Mouse (Mus musculus) CH12.LX (cell line): ENCODE results near the gene Ube2c. TPM values are rescaled to one million over a fixed set of nuclear protein-coding genes. Genes with fewer than 3 reads are reported as not detected.

Source experiments
- DNase-seq: peaks from one replicate; pipeline ENCODE4 v3.0.0-alpha.2; 2013; ENCODE audit errors: extremely low read depth
- H3K27ac ChIP-seq: 2 replicates; pipeline ENCODE4 v1.5.1; 2012; ENCODE audit warnings: low read depth, mild to moderate bottlenecking, control low read depth, moderate library complexity; ENCODE audit not compliant: insufficient read depth
- H3K27me3 ChIP-seq: replicated peaks from 2 replicates; pipeline ENCODE3; 2012; ENCODE audit warnings: inconsistent platforms
- H3K36me3 ChIP-seq, 2 experiments: replicated peaks in 1 of 2; 2 replicates each; pipeline versions ENCODE3 to v1.6.1; 2012; ENCODE audit warnings: inconsistent platforms in 1 of 2, low read length in 1 of 2, mild to moderate bottlenecking in 1 of 2, mixed read lengths in 1 of 2, moderate library complexity in 1 of 2; ENCODE audit not compliant: control insufficient read depth in 1 of 2, insufficient read depth in 1 of 2
- H3K4me1 ChIP-seq, 2 experiments: 2 replicates each; pipeline ENCODE4 v1.6.1; 2012; ENCODE audit warnings: inconsistent platforms in 1 of 2, moderate library complexity in 1 of 2; ENCODE audit not compliant: insufficient read depth in 2 of 2, control insufficient read depth in 1 of 2
- H3K4me2 ChIP-seq: 2 replicates; pipeline ENCODE4 v1.6.1; 2012; ENCODE audit warnings: low read depth, mild to moderate bottlenecking, control low read depth; ENCODE audit not compliant: poor library complexity, insufficient read depth, severe bottlenecking
- H3K4me3 ChIP-seq, 3 experiments: fragments of 150-350 bp in 1 of 3; sonication (generic) in 1 of 3; replicated peaks in 1 of 3; 2 replicates each; pipeline versions ENCODE3 to v1.5.1; 2011 to 2012; ENCODE audit warnings: low read depth in 2 of 3, low read length in 2 of 3, mild to moderate bottlenecking in 2 of 3, moderate library complexity in 2 of 3, control low read depth in 1 of 3, improper control_type of control experiment in 1 of 3, inconsistent platforms in 1 of 3, mixed read lengths in 1 of 3; ENCODE audit not compliant: poor library complexity in 1 of 3
- H3K79me2 ChIP-seq: replicated peaks from 2 replicates; pipeline ENCODE4 v1.6.1; 2012; ENCODE audit warnings: mild to moderate bottlenecking, moderate library complexity; ENCODE audit not compliant: control insufficient read depth, poor library complexity, insufficient read depth, severe bottlenecking; ENCODE audit errors: extremely low read depth
- H3K9ac ChIP-seq: 2 replicates; pipeline ENCODE4 v1.6.1; 2012; ENCODE audit warnings: low read depth, mild to moderate bottlenecking, control low read depth, moderate library complexity; ENCODE audit not compliant: insufficient read depth
- H3K9me3 ChIP-seq: replicated peaks from 2 replicates; pipeline ENCODE3; 2012; ENCODE audit warnings: low read length, inconsistent platforms, mixed read lengths
- CHD1 ChIP-seq: IDR thresholded peaks from 2 replicates; pipeline ENCODE4 v1.6.1; 2012; ENCODE audit warnings: low read depth, low read length, improper control_type of control experiment, inconsistent platforms
- ELF1 ChIP-seq: IDR thresholded peaks from 2 replicates; pipeline ENCODE4 v1.6.1; 2014; ENCODE audit warnings: low read depth, mild to moderate bottlenecking, inconsistent platforms, low read length, improper control_type of control experiment
- IRF4 ChIP-seq: IDR thresholded peaks from 2 replicates; pipeline ENCODE4 v1.6.1; 2014; ENCODE audit warnings: low read depth, mild to moderate bottlenecking, inconsistent platforms, low read length, improper control_type of control experiment
- JUN ChIP-seq: IDR thresholded peaks from 2 replicates; pipeline ENCODE4 v1.6.1; 2011; ENCODE audit warnings: low read depth, mild to moderate bottlenecking, low read length, improper control_type of control experiment, moderate library complexity; ENCODE audit not compliant: insufficient read depth
- KAT2A ChIP-seq: IDR thresholded peaks from 2 replicates; pipeline ENCODE4 v1.6.1; 2012; ENCODE audit warnings: low read length, improper control_type of control experiment, inconsistent platforms; ENCODE audit not compliant: insufficient replicate concordance
- MAFK ChIP-seq: IDR thresholded peaks from 2 replicates; pipeline ENCODE4 v1.6.1; 2011; ENCODE audit warnings: low read length, improper control_type of control experiment; ENCODE audit not compliant: insufficient replicate concordance
- MAX ChIP-seq: IDR thresholded peaks from 2 replicates; pipeline ENCODE4 v1.6.1; 2011; ENCODE audit warnings: low read length, improper control_type of control experiment
- MAZ ChIP-seq: IDR thresholded peaks from 2 replicates; pipeline ENCODE4 v1.6.1; 2012; ENCODE audit warnings: low read depth, mild to moderate bottlenecking, inconsistent platforms, low read length, improper control_type of control experiment, moderate library complexity
- MEF2A ChIP-seq: IDR thresholded peaks from 2 replicates; pipeline ENCODE4 v1.6.1; 2014; ENCODE audit warnings: low read depth, mild to moderate bottlenecking, inconsistent platforms, low read length, improper control_type of control experiment, borderline replicate concordance
- MXI1 ChIP-seq: IDR thresholded peaks from 2 replicates; pipeline ENCODE4 v1.6.1; 2011; ENCODE audit warnings: mild to moderate bottlenecking, low read depth, low read length, improper control_type of control experiment
- MYC ChIP-seq: IDR thresholded peaks from 2 replicates; pipeline ENCODE4 v1.6.1; 2011; ENCODE audit warnings: low read depth, mild to moderate bottlenecking, improper control_type of control experiment, low read length
- NELFE ChIP-seq: IDR thresholded peaks from 2 replicates; pipeline ENCODE4 v1.6.1; 2011; ENCODE audit warnings: low read depth, low read length, improper control_type of control experiment
- NRF1 ChIP-seq: IDR thresholded peaks from 2 replicates; pipeline ENCODE4 v1.6.1; 2014; ENCODE audit warnings: low read depth, mild to moderate bottlenecking, inconsistent platforms, low read length, improper control_type of control experiment, moderate library complexity
- POLR2A ChIP-seq: IDR thresholded peaks from 2 replicates; pipeline ENCODE4 v1.6.1; 2011; ENCODE audit warnings: low read depth, mild to moderate bottlenecking, improper control_type of control experiment, low read length
- POLR2AphosphoS2 ChIP-seq: IDR thresholded peaks from 2 replicates; pipeline ENCODE4 v1.6.1; 2011; ENCODE audit warnings: low read depth, low read length, improper control_type of control experiment
- SMC3 ChIP-seq: IDR thresholded peaks from 2 replicates; pipeline ENCODE4 v1.6.1; 2011; ENCODE audit warnings: low read depth, low read length, improper control_type of control experiment
- TBP ChIP-seq: conservative IDR thresholded peaks from 2 replicates; pipeline ENCODE4 v1.6.1; 2011; ENCODE audit warnings: low read depth, low read length, improper control_type of control experiment
- TCF12 ChIP-seq: IDR thresholded peaks from 2 replicates; pipeline ENCODE4 v1.6.1; 2014; ENCODE audit warnings: low read depth, mild to moderate bottlenecking, inconsistent platforms, low read length, improper control_type of control experiment
- UBTF ChIP-seq: IDR thresholded peaks from 2 replicates; pipeline ENCODE4 v1.6.1; 2012; ENCODE audit warnings: low read depth, mild to moderate bottlenecking, inconsistent platforms, low read length, improper control_type of control experiment, moderate library complexity
- USF1 ChIP-seq: IDR thresholded peaks from 2 replicates; pipeline ENCODE4 v1.6.1; 2014; ENCODE audit warnings: low read depth, mild to moderate bottlenecking, inconsistent platforms, low read length, improper control_type of control experiment
- USF2 ChIP-seq: conservative IDR thresholded peaks from 2 replicates; pipeline ENCODE4 v1.6.1; 2011; ENCODE audit warnings: low read depth, low read length, improper control_type of control experiment
- ZMIZ1 ChIP-seq: IDR thresholded peaks from 2 replicates; pipeline ENCODE4 v1.6.1; 2012; ENCODE audit warnings: low read depth, mild to moderate bottlenecking, inconsistent platforms, low read length, improper control_type of control experiment
- dilution Hi-C: fragments of 300-500 bp; cut with MboI; formaldehyde crosslinking; loops from 2 replicates; pipeline ENCODE4 v1.14.3; 2020; ENCODE audit warnings: low sequenced_read_pairs; ENCODE audit not compliant: extremely low pct_unique_long_range_greater_than_20kb, extremely low pct_ligation_motif_present
- in situ Hi-C: fragments of 300-500 bp; cut with MboI; formaldehyde crosslinking; loops from 3 replicates; pipeline ENCODE4 v1.14.3; 2019; ENCODE audit warnings: low sequenced_read_pairs, low pct_ligation_motif_present, low pct_unique_long_range_greater_than_20kb, mixed read lengths
- polyA plus RNA-seq: library from polyadenylated mRNA; unstranded; fragments of >175 nt; gene quantifications from 2 replicates; pipeline ENCODE4 v1.2.1, GENCODE M21; 2012; ENCODE audit warnings: low read depth; ENCODE audit not compliant: insufficient read length
- total RNA-seq, 2 experiments: library from RNA; depleted of rRNA; stranded (reverse); fragments of 300-350 nt in 1 of 2; fragments of >200 nt in 1 of 2; gene quantifications; 2 replicates each; pipeline ENCODE4 v1.2.3; 2012 to 2014

Ube2c gene
- total and polyA plus RNA-seq, 3 experiments, result 103 to 226 (median 126) TPM

- H3K9ac ChIP-seq, result peak within 1 kb of the TSS; percentile 63
- peak; percentile 45 for DNase-seq
- H3K36me3 ChIP-seq, result peaks cover 0 to 22% of the 10 kb centered on the region in 2 experiments
- peak within 1 kb of the TSS; percentile 90 for H3K4me2 ChIP-seq
- peaks cover 7 to 17% of the 10 kb centered on the region in 2 experiments for H3K4me1 ChIP-seq
- dilution Hi-C loops (no loop called here), in situ Hi-C loops (no loop called here)
- H3K27me3 ChIP-seq, result peaks cover 26% of the 10 kb centered on the region
- no peak within 1 kb of the TSS for H3K27ac ChIP-seq
- H3K4me3 ChIP-seq, result peak within 1 kb of the TSS; percentile 53 to 82 (median 64)
- no peaks in the 10 kb centered on the region for H3K79me2 ChIP-seq
- H3K9me3 ChIP-seq, result no peaks in the 10 kb centered on the region
- TF ChIP-seq UBTF, result no peak
- TF ChIP-seq MAZ, result no peak; the same call in 1 of the 2 replicates
- peak; percentile 48; the same call in 1 of the 2 replicates for TF ChIP-seq ZMIZ1
- no peak; the same call in 1 of the 2 replicates for TF ChIP-seq NELFE
- TF ChIP-seq KAT2A, result no peak
- TF ChIP-seq TCF12, result peak; percentile 17; the same call in 1 of the 2 replicates
- no peak for TF ChIP-seq CHD1
- TF ChIP-seq MYC, result no peak
- no peak for TF ChIP-seq MAX
- TF ChIP-seq SMC3, result no peak
- no peak for TF ChIP-seq MAFK
- TF ChIP-seq JUN, result no peak
- TF ChIP-seq USF2, result no peak
- TF ChIP-seq ELF1, result 0 out of 2 replicates have a peak, but pooled peaks have one; percentile 17
- TF ChIP-seq POLR2A, result peak; percentile 42; the same call in 1 of the 2 replicates
- no peak; the same call in 1 of the 2 replicates for TF ChIP-seq MXI1
- TF ChIP-seq USF1, result no peak
- TF ChIP-seq TBP, result no peak
- no peak for TF ChIP-seq MEF2A
- no peak for TF ChIP-seq POLR2AphosphoS2
- TF ChIP-seq NRF1, result no peak
- TF ChIP-seq IRF4, result no peak
Observed at GRCm38 (mm10) chr2:164785481-164786387, 16.0 kb downstream of the Ube2c start, which contains the start of gene Snx21. Gene Snx21 (plus strand): TSS chr2:164785823.
